Mouse (Mus musculus) intestine, embryonic 14.5 days (tissue): Measurements from ENCODE around the gene Lrrc3. TPM values are rescaled to one million over a fixed set of nuclear protein-coding genes. Genes with fewer than 3 reads are reported as not detected.
A peak's percentile ranks its signal among the peaks of the same experiment; 100 is the strongest.
"Not testable (repeated sequence)": the region's sequence is repeated elsewhere in the genome, so short reads cannot be mapped to it uniquely, and the experiment has no call there.

Experiments
- ATAC-seq: fragments of 200-750 bp; cut with Nextera tagmentation; replicated peaks from 2 replicates; pipeline ENCODE4 v1.8.0; 2017; ENCODE audit warnings: low read depth, moderate number of reproducible peaks, moderate TSS enrichment, moderate library complexity; ENCODE audit not compliant: low FRiP score, low TSS enrichment
- DNase-seq: peaks from one replicate; pipeline ENCODE4 v3.0.0-alpha.2; 2018; ENCODE audit warnings: low spot score
- H3K27ac ChIP-seq: fragments of 300-500 bp; sonication (generic); 2 replicates; pipeline ENCODE4 v1.5.1; 2014; ENCODE audit warnings: low read depth, mild to moderate bottlenecking, control low read depth
- H3K27me3 ChIP-seq: fragments of 300-500 bp; sonication (generic); replicated peaks from 2 replicates; pipeline ENCODE4 v1.6.1; 2014; ENCODE audit warnings: low read length, control low read depth; ENCODE audit not compliant: control insufficient read depth, insufficient read depth
- H3K36me3 ChIP-seq: fragments of 300-500 bp; sonication (generic); 2 replicates; pipeline ENCODE4 v1.6.1; 2014; ENCODE audit warnings: low read length, control low read depth; ENCODE audit not compliant: control insufficient read depth, insufficient read depth
- H3K4me1 ChIP-seq: fragments of 300-500 bp; sonication (generic); replicated peaks from 2 replicates; pipeline ENCODE4 v1.6.1; 2014; ENCODE audit warnings: low read length, control low read depth, mixed read lengths; ENCODE audit not compliant: control insufficient read depth, insufficient read depth
- H3K4me2 ChIP-seq: fragments of 300-500 bp; sonication (generic); 2 replicates; pipeline ENCODE4 v1.6.1; 2014; ENCODE audit warnings: low read length
- H3K4me3 ChIP-seq: fragments of 300-500 bp; sonication (generic); 2 replicates; pipeline ENCODE4 v1.5.1; 2014; ENCODE audit warnings: low read depth, low read length, control low read depth, mixed read lengths
- H3K9ac ChIP-seq: fragments of 300-500 bp; sonication (generic); 2 replicates; pipeline ENCODE4 v1.6.1; 2014; ENCODE audit warnings: mild to moderate bottlenecking, low read length
- H3K9me3 ChIP-seq: fragments of 300-500 bp; sonication (generic); 2 replicates; pipeline ENCODE4 v1.6.1; 2016; ENCODE audit warnings: low read length, control low read depth; ENCODE audit not compliant: control insufficient read depth
- WGBS: fragments of 180-500 bp; shearing (Covaris S2); extraction: QIAGEN DNeasy Blood & Tissue Kit; methylation state at CpG from one replicate; pipeline ENCODE4 v1.1.7; 2014; 5-methylcytosine and 5-hydroxymethylcytosine counted together
- polyA plus RNA-seq: library from polyadenylated mRNA; unstranded; fragments of >200 nt; fragmentation: Nextera tagmentation; extraction: Ambion mirVana; gene quantifications from 2 replicates; pipeline ENCODE4 v1.2.1, GENCODE M21; 2014

Gene Lrrc3
- polyA plus RNA-seq: 3.9 and 4.2 TPM in 2 replicates

DNA sequence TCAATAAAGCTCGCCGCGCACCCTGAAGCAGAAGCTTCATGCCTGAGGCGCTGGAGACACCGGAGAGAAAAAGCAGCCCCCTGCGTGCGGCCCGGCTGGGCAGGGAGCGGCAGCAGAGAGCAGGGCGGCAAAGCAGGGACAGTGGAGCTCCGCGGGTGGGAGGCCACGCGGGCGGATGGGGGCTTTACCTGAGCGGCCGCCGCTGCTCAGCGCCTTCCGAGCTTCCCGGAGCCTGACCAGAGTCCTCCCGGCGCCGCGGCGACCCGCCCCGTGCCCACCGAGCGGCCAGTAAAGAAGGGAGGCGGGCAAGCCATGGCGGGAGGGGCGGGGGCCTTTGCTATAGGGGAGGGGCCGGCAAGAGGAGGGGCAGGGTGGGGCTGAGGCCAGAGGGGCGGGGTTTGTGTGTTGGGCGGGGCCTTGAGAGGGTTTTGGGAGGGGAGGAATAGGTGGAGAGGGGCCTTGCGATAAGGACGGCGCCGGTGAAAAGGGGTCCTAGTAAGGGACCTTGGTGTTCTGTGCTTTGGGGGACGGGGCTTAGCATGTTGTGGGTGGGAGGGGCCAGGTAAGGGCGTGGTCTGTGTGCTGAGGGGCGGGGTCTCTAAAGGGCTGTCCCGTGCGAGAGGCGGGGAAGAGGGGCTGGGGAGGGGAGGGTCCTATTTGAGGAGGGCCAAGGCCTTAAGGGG, at the start of gene Lrrc3:
Gene Lrrc3, minus strand, starts transcription at position 326 of the 683 bp plus-strand sequence.
- Histone ChIP-seq H3K4me3 (peak within 1 kb of the TSS; percentile 58), H3K27ac (no peak within 1 kb of the TSS), H3K36me3 (no peaks in the 10 kb centered on the region), H3K27me3 (no peaks in the 10 kb centered on the region), H3K9me3 (no peaks in the 10 kb centered on the region), H3K4me1 (peaks cover 6% of the 10 kb centered on the region; the same call in 1 of the 2 replicates), H3K9ac (peak within 1 kb of the TSS; percentile 59), H3K4me2 (peak within 1 kb of the TSS; percentile 74)
- peak; percentile 91 for DNase-seq
- peak; percentile 78 for ATAC-seq
- WGBS: under 1% methylated on average over 44 of the region's 46 CpGs

- not testable (repeated sequence) for DNase-seq, H3K4me1 ChIP-seq, H3K27me3 ChIP-seq, H3K4me3 ChIP-seq, H3K9me3 ChIP-seq, H3K9ac ChIP-seq, ATAC-seq, H3K27ac ChIP-seq, H3K36me3 ChIP-seq, H3K4me2 ChIP-seq
- 96% methylated on average over 8 of the region's 12 CpGs for WGBS
Measured at GRCm38 (mm10) chr10:77950468-77950867, 48.1 kb upstream of the Lrrc3 start.

DNA sequence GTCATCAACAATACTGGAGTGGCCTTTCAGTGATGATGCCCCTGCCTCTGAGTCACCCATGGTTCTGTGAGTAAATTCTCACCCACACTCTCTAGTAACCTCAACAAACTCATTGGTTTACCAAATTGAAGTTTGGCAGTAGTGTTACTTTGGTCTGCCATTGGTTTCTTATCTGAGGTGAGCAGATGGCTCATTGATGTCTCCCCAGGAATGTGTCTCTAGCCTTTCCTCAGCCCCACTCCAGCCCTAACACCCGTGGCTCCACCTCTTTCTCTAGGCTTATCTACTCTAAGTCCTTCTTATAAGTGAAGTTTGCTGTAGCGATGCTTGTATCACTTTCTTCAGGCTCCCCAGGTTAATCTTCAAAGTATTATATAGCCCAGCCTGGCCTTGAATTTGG, 37.3 kb upstream of the Lrrc3 start:
- no peaks in the 10 kb centered on the region for H3K4me1 ChIP-seq
- ATAC-seq (no peak), DNase-seq (no peak)
- H3K4me3 ChIP-seq: no peak overlapping the region
- no peak overlapping the region for H3K27ac ChIP-seq
- H3K36me3 ChIP-seq: no peaks in the 10 kb centered on the region
- no peaks in the 10 kb centered on the region for H3K9me3 ChIP-seq
- no peak overlapping the region for H3K9ac ChIP-seq
- H3K27me3 ChIP-seq: no peaks in the 10 kb centered on the region
- WGBS: 60% methylated on average over 2 of the region's 2 CpGs
- H3K4me2 ChIP-seq: no peak overlapping the region

DNA sequence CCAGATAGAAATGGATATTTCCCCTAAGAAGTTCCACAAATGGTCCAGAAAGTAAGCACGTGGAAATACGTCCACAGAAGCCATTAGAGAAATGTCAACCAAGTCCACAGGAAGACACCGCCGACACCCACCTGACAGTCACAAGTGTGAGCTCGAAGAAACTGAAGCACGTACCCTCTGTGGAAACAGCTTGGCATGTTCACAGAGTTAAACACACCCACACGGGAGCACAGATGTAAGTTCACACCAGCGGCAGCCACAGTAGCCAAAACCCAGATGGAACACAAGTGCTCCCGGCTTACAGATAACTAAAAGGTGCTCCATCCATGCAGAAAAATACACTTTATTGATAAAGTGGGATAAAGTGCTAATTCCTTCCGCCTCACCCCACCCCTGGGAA, 25.0 kb upstream of the Lrrc3 start:
- no peaks in the 10 kb centered on the region for H3K27me3 ChIP-seq
- H3K9ac ChIP-seq: no peak overlapping the region
- H3K4me1 ChIP-seq: no peaks in the 10 kb centered on the region
- ATAC-seq (no peak), DNase-seq (no peak)
- WGBS: 81% methylated on average over 10 of the region's 10 CpGs
- H3K27ac ChIP-seq: no peak overlapping the region
- no peaks in the 10 kb centered on the region for H3K36me3 ChIP-seq
- H3K4me2 ChIP-seq: no peak overlapping the region
- no peaks in the 10 kb centered on the region for H3K9me3 ChIP-seq
- H3K4me3 ChIP-seq: no peak overlapping the region

- no peaks in the 10 kb centered on the region for H3K36me3 ChIP-seq
- H3K4me1 ChIP-seq: no peaks in the 10 kb centered on the region
- no peak overlapping the region for H3K4me2 ChIP-seq
- H3K27me3 ChIP-seq: no peaks in the 10 kb centered on the region
- no peaks in the 10 kb centered on the region for H3K9me3 ChIP-seq
- WGBS: 46% methylated on average over 7 of the region's 7 CpGs
- no peak overlapping the region for H3K27ac ChIP-seq
- peak; percentile 76 for DNase-seq
- H3K4me3 ChIP-seq: no peak overlapping the region
- H3K9ac ChIP-seq: no peak overlapping the region
- ATAC-seq: no peak
Measured at GRCm38 (mm10) chr10:77926140-77926539, 23.8 kb upstream of the Lrrc3 start.

DNA sequence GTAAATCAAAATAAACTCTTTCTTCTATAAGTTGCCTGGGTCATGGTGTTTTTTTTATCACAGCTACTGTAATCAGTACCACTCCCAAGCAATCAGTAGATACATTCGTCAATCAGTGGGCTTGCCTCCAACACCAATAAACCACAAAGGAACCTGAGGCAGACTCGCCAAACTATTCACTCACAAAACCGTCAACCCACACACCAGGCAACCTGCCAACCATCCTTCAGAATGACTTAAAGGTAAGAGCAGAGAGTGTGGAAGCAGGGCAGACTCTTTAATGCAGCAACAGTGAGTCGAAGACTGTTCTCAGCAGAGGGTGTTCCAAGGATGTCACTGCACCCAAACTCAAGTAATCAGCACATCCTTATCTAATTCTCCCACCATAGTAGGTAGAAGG, 20.3 kb upstream of the Lrrc3 start:
- Histone ChIP-seq H3K4me3 (no peak overlapping the region), H3K9me3 (no peaks in the 10 kb centered on the region), H3K27ac (no peak overlapping the region), H3K4me1 (no peaks in the 10 kb centered on the region), H3K36me3 (no peaks in the 10 kb centered on the region), H3K9ac (no peak overlapping the region), H3K4me2 (no peak overlapping the region), H3K27me3 (no peaks in the 10 kb centered on the region)
- WGBS: 78% methylated on average over 4 of the region's 4 CpGs
- ATAC-seq (no peak), DNase-seq (no peak)

GRCm38 (mm10) chr10:77921009-77921408, 18.7 kb upstream of the Lrrc3 start:
- H3K36me3 ChIP-seq: no peaks in the 10 kb centered on the region
- no peak for ATAC-seq
- no peak overlapping the region for H3K4me2 ChIP-seq

GRCm38 (mm10) chr10:77916636-77917335, 14.4 kb upstream of the Lrrc3 start:
- Histone ChIP-seq H3K4me2 (no peak overlapping the region), H3K4me1 (no peaks in the 10 kb centered on the region), H3K9ac (no peak overlapping the region), H3K27me3 (no peaks in the 10 kb centered on the region), H3K9me3 (no peaks in the 10 kb centered on the region), H3K4me3 (no peak overlapping the region), H3K36me3 (no peaks in the 10 kb centered on the region), H3K27ac (no peak overlapping the region)
- ATAC-seq: no peak
- peak; percentile 77 for DNase-seq
- WGBS: 68% methylated on average over 8 of the region's 8 CpGs

More at GRCm38 (mm10) chr10:77921009-77921408, 18.7 kb upstream of the Lrrc3 start:
- Histone ChIP-seq H3K9ac (no peak overlapping the region), H3K27ac (no peak overlapping the region), H3K9me3 (no peaks in the 10 kb centered on the region), H3K4me1 (no peaks in the 10 kb centered on the region), H3K27me3 (no peaks in the 10 kb centered on the region), H3K4me3 (no peak overlapping the region)
- WGBS: 70% methylated on average over 5 of the region's 5 CpGs
- DNase-seq: no peak
